Mouse (Mus musculus) left cerebral cortex, postnatal 10 days (tissue): ENCODE results near the gene Ogfod1. TPM values are rescaled to one million over a fixed set of nuclear protein-coding genes. Genes with fewer than 3 reads are reported as not detected.

Experiments used
- total RNA-seq, 2 experiments: library from RNA; stranded (reverse); gene quantifications; 2 replicates each; pipeline ENCODE4 v1.2.3; 2021

The Ogfod1 gene
- total RNA-seq, 2 experiments from 2014 or later, result 36.7 to 38.1 TPM

Other genes starting within 250 kb of the Ogfod1 start
- gene Gnao1, start 227.2 kb upstream of the Ogfod1 start, total RNA-seq, result 1,000 to 10,000 TPM; 1,067 to 1,097 TPM
- gene Amfr, start 24.4 kb upstream of the Ogfod1 start, total RNA-seq, result 100 to 1,000 TPM; 129 to 132 TPM
- 10 to 100 TPM; 66.4 to 75.8 TPM for gene Nudt21, start 167 bp upstream of the Ogfod1 start, total RNA-seq
- 10 to 100 TPM; 22.2 to 23.9 TPM for gene Bbs2, start 61.7 kb downstream of the Ogfod1 start, total RNA-seq
- gene Mt4, start 100.0 kb downstream of the Ogfod1 start, total RNA-seq, result not detected
- gene Mt3, start 115.4 kb downstream of the Ogfod1 start, total RNA-seq, result 100 to 1,000 TPM; 452 to 527 TPM
- 100 to 1,000 TPM in 1 of 2 experiments, 10 to 100 TPM in 1; 63.5 to 266 TPM for gene Mt2, start 135.5 kb downstream of the Ogfod1 start, total RNA-seq
- 100 to 1,000 TPM in 1 of 2 experiments, 10 to 100 TPM in 1; 80.3 to 200 TPM for gene Mt1, start 141.9 kb downstream of the Ogfod1 start, total RNA-seq
- 10 to 100 TPM; 49.1 to 51.0 TPM for gene Nup93, start 177.4 kb downstream of the Ogfod1 start, total RNA-seq